Mouse (Mus musculus): ENCODE measurements around the gene Pde6g.
A peak's percentile ranks its signal among the peaks of the same experiment; 100 is the strongest.

Gene Pde6g

GRCm38 (mm10) chr11:120453306-120453705 is at the start of gene Pde6g:
Gene Pde6g, minus strand, starts transcription at chr11:120453500.
- no peak for DNase-seq

GRCm38 (mm10) chr11:120501701-120502100 is 48.4 kb upstream of the Pde6g start:
- DNase-seq = no peak

GRCm38 (mm10) chr11:120501018-120501417 is 47.7 kb upstream of the Pde6g start:
- DNase-seq = no peak

- DNase-seq = peak; percentile 68
These were observed 47.1 kb upstream of the Pde6g start for GRCm38 (mm10) chr11:120500357-120500756.

GRCm38 (mm10) chr11:120499894-120500293 is 46.6 kb upstream of the Pde6g start:
- no peak for DNase-seq

GRCm38 (mm10) chr11:120498891-120499290 is 45.6 kb upstream of the Pde6g start:
- no peak for DNase-seq

- DNase-seq = no peak
These were observed 44.9 kb upstream of the Pde6g start for GRCm38 (mm10) chr11:120498226-120498625.

GRCm38 (mm10) chr11:120497436-120497835 is 44.1 kb upstream of the Pde6g start:
- no peak for DNase-seq

- DNase-seq = no peak
These were observed 40.6 kb upstream of the Pde6g start for GRCm38 (mm10) chr11:120493911-120494310.

- no peak for DNase-seq
These were observed 40.1 kb upstream of the Pde6g start for GRCm38 (mm10) chr11:120493351-120493750.

- no peak for DNase-seq
These were observed 39.5 kb upstream of the Pde6g start for GRCm38 (mm10) chr11:120492878-120493203.

GRCm38 (mm10) chr11:120492024-120492877 is 39.0 kb upstream of the Pde6g start:
- DNase-seq = peak; percentile 35

GRCm38 (mm10) chr11:120491317-120492023 is 38.2 kb upstream of the Pde6g start, which contains the start of gene Slc25a10:
Gene Slc25a10, plus strand, starts transcription at chr11:120491840.
- peak; percentile 89 for DNase-seq

- no peak for DNase-seq
These were observed 37.2 kb upstream of the Pde6g start for GRCm38 (mm10) chr11:120490291-120491046.

- DNase-seq = peak; percentile 71
These were observed 35.9 kb upstream of the Pde6g start for GRCm38 (mm10) chr11:120489054-120489761.

GRCm38 (mm10) chr11:120488516-120488915 is 35.2 kb upstream of the Pde6g start:
- DNase-seq = no peak

GRCm38 (mm10) chr11:120485251-120485650 is 32.0 kb upstream of the Pde6g start:
- DNase-seq = no peak

GRCm38 (mm10) chr11:120484265-120484981 is 31.1 kb upstream of the Pde6g start, which contains the start of gene Mrpl12:
Gene Mrpl12, plus strand, starts transcription at chr11:120484613.
- DNase-seq = peak; percentile 87

GRCm38 (mm10) chr11:120483448-120483934 is 30.2 kb upstream of the Pde6g start:
- DNase-seq = no peak

- DNase-seq = no peak
These were observed 18.8 kb upstream of the Pde6g start for GRCm38 (mm10) chr11:120472052-120472451.

- no peak for DNase-seq
These were observed 14.4 kb upstream of the Pde6g start for GRCm38 (mm10) chr11:120467736-120468092.
